Mouse (Mus musculus) intestine, embryonic 15.5 days (tissue): ENCODE data around the gene Mettl8. TPM values are rescaled to one million over a fixed set of nuclear protein-coding genes. Genes with fewer than 3 reads are reported as not detected.

Source experiments
- ATAC-seq: fragments of 200-750 bp; cut with Nextera tagmentation; 2 replicates; pipeline ENCODE4 v1.8.0; 2017; ENCODE audit warnings: moderate TSS enrichment, moderate library complexity
- H3K27ac ChIP-seq: fragments of 300-500 bp; sonication (generic); 2 replicates; pipeline ENCODE4 v1.5.1; 2015; ENCODE audit warnings: mild to moderate bottlenecking, inconsistent platforms
- H3K27me3 ChIP-seq: fragments of 300-500 bp; sonication (generic); replicated peaks from 2 replicates; pipeline ENCODE4 v1.6.1; 2015; ENCODE audit warnings: inconsistent platforms
- H3K36me3 ChIP-seq: fragments of 300-500 bp; sonication (generic); 2 replicates; pipeline ENCODE4 v1.6.1; 2015; ENCODE audit warnings: inconsistent platforms
- H3K4me1 ChIP-seq: fragments of 300-500 bp; sonication (generic); replicated peaks from 2 replicates; pipeline ENCODE4 v1.6.1; 2015; ENCODE audit warnings: inconsistent platforms
- H3K4me2 ChIP-seq: fragments of 300-500 bp; sonication (generic); replicated peaks from 2 replicates; pipeline ENCODE4 v1.6.1; 2015; ENCODE audit warnings: mild to moderate bottlenecking, inconsistent platforms
- H3K4me3 ChIP-seq: fragments of 300-500 bp; sonication (generic); replicated peaks from 2 replicates; pipeline ENCODE4 v1.5.1; 2015; ENCODE audit warnings: inconsistent platforms
- H3K9ac ChIP-seq: fragments of 300-500 bp; sonication (generic); 2 replicates; pipeline ENCODE4 v1.6.1; 2015; ENCODE audit warnings: inconsistent platforms
- H3K9me3 ChIP-seq: fragments of 300-500 bp; sonication (generic); 2 replicates; pipeline ENCODE4 v1.6.1; 2016; ENCODE audit warnings: inconsistent platforms
- WGBS: fragments of 180-500 bp; shearing (Covaris S2); methylation state at CpG from one replicate; pipeline ENCODE4 v1.1.7; 2015; 5-methylcytosine and 5-hydroxymethylcytosine counted together
- polyA plus RNA-seq: library from polyadenylated mRNA; unstranded; fragments of >200 nt; fragmentation: Nextera tagmentation; extraction: Ambion mirVana; gene quantifications from 2 replicates; pipeline ENCODE4 v1.2.1, GENCODE M21; 2015

The Mettl8 gene
- polyA plus RNA-seq, 1 experiment from 2014 or later = 15.1 TPM

GRCm38 (mm10) chr2:70967216-70967615 lies 88.2 kb downstream of the Mettl8 start:
- no peak for ATAC-seq
- H3K4me2 ChIP-seq = no peak overlapping the region
- no peak overlapping the region for H3K4me3 ChIP-seq
- no peak overlapping the region for H3K9ac ChIP-seq
- H3K27me3 ChIP-seq = no peaks in the 10 kb centered on the region
- no peaks in the 10 kb centered on the region for H3K4me1 ChIP-seq
- no peaks in the 10 kb centered on the region for H3K9me3 ChIP-seq
- H3K27ac ChIP-seq = no peak overlapping the region
- H3K36me3 ChIP-seq = no peaks in the 10 kb centered on the region
- WGBS = 95% methylated on average over 1 of the region's 1 CpGs

DNA sequence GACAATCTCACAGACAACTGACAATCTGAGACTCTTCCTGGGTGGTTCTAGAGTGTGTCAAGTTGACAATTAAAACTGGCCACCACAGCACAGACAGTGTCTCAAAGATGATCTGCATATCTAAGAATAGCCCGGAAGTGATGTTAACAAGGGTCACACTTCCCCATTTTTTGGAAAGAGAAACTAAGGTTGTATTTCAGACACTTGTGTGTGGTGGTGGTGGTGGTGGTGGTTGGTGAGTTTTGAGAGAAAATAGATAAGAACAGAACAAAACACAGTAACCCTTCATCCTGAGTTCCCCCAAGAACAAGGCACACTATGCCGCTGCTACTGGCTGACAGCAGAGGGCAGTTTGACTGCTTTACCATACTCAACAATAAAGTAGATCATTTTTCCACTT lies 90.6 kb downstream of the Mettl8 start:
- H3K4me1 ChIP-seq = no peaks in the 10 kb centered on the region
- no peak overlapping the region for H3K4me3 ChIP-seq
- WGBS = 90% methylated on average over 2 of the region's 2 CpGs
- no peak for ATAC-seq
- H3K36me3 ChIP-seq = no peaks in the 10 kb centered on the region
- no peak overlapping the region for H3K4me2 ChIP-seq
- H3K9ac ChIP-seq = no peak overlapping the region
- H3K27me3 ChIP-seq = no peaks in the 10 kb centered on the region
- no peak overlapping the region for H3K27ac ChIP-seq
- H3K9me3 ChIP-seq = no peaks in the 10 kb centered on the region

DNA sequence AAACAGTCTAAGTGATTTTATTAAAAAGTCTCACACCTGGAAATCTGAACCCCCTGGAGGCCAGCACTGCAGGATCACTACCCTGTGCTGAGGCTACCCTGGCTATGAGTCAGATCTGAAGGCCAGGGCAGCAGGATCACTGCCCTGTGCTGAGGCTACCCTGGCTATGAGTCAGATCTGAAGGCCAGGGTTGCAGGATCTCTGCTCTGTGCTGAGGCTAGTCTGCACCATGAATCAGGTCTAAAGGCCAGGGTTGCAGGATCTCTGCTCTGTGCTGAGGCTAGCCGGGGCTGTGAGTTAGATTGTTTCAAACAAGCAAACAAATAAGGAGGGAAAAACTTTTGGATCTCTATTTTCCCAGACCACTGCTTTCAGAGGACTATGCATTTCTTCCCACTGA lies 92.5 kb downstream of the Mettl8 start:
- H3K9ac ChIP-seq = no peak overlapping the region
- H3K27me3 ChIP-seq = no peaks in the 10 kb centered on the region
- ATAC-seq = no peak; the same call in 1 of the 2 replicates
- H3K27ac ChIP-seq = no peak overlapping the region
- WGBS = 90% methylated on average over 1 of the region's 1 CpGs
- no peaks in the 10 kb centered on the region for H3K4me1 ChIP-seq
- H3K4me3 ChIP-seq = no peak overlapping the region
- H3K36me3 ChIP-seq = no peaks in the 10 kb centered on the region
- no peak overlapping the region for H3K4me2 ChIP-seq
- H3K9me3 ChIP-seq = no peaks in the 10 kb centered on the region

GRCm38 (mm10) chr2:70961086-70961941 lies 94.1 kb downstream of the Mettl8 start:
- Histone ChIP-seq H3K27ac (no peak overlapping the region), H3K4me1 (no peaks in the 10 kb centered on the region), H3K9ac (no peak overlapping the region), H3K9me3 (no peaks in the 10 kb centered on the region), H3K4me2 (no peak overlapping the region), H3K36me3 (no peaks in the 10 kb centered on the region), H3K4me3 (no peak overlapping the region), H3K27me3 (no peaks in the 10 kb centered on the region)
- no peak for ATAC-seq
- 77% methylated on average over 6 of the region's 6 CpGs for WGBS

- WGBS = 74% methylated on average over 6 of the region's 6 CpGs
These were observed 95.3 kb downstream of the Mettl8 start for GRCm38 (mm10) chr2:70960090-70960489.

DNA sequence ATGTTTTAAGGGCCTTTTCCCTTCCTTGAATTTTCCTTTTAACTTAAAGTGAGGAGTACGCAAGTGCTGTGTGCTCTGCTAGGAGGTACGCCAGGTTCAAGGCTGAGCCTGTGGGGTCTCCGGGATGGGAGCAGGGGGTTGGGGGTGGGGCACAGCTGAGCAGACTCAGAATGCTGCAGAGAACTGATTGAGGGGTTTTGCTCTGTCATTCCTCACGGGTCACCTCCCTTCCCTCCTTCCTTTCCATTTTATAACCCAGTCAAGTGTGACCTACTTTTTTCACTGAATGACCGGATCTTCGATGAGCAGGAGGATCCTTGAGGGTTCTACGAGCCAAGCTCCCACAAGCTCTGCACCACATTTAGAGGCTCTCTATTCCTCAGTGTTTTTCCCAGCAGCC lies 96.0 kb downstream of the Mettl8 start:
- Histone ChIP-seq H3K9ac (no peak overlapping the region), H3K27me3 (no peaks in the 10 kb centered on the region), H3K27ac (no peak overlapping the region), H3K4me3 (no peak overlapping the region), H3K9me3 (no peaks in the 10 kb centered on the region), H3K4me1 (no peaks in the 10 kb centered on the region), H3K36me3 (no peaks in the 10 kb centered on the region), H3K4me2 (no peak overlapping the region)
- WGBS = 71% methylated on average over 7 of the region's 7 CpGs
- no peak for ATAC-seq

More at GRCm38 (mm10) chr2:70960090-70960489, 95.3 kb downstream of the Mettl8 start:
- Histone ChIP-seq H3K4me3 (no peak overlapping the region), H3K36me3 (no peaks in the 10 kb centered on the region), H3K9me3 (no peaks in the 10 kb centered on the region), H3K4me1 (no peaks in the 10 kb centered on the region), H3K27me3 (no peaks in the 10 kb centered on the region), H3K4me2 (no peak overlapping the region), H3K27ac (no peak overlapping the region), H3K9ac (no peak overlapping the region)
- no peak for ATAC-seq

- no peak overlapping the region for H3K4me3 ChIP-seq
- H3K9me3 ChIP-seq = no peaks in the 10 kb centered on the region
- H3K27me3 ChIP-seq = no peaks in the 10 kb centered on the region
- no peak for ATAC-seq
- H3K4me1 ChIP-seq = no peaks in the 10 kb centered on the region
- no peak overlapping the region for H3K4me2 ChIP-seq
- no peaks in the 10 kb centered on the region for H3K36me3 ChIP-seq
- 86% methylated on average over 7 of the region's 7 CpGs for WGBS
- no peak overlapping the region for H3K27ac ChIP-seq
- no peak overlapping the region for H3K9ac ChIP-seq
These were observed 96.8 kb downstream of the Mettl8 start for GRCm38 (mm10) chr2:70958536-70958935.

DNA sequence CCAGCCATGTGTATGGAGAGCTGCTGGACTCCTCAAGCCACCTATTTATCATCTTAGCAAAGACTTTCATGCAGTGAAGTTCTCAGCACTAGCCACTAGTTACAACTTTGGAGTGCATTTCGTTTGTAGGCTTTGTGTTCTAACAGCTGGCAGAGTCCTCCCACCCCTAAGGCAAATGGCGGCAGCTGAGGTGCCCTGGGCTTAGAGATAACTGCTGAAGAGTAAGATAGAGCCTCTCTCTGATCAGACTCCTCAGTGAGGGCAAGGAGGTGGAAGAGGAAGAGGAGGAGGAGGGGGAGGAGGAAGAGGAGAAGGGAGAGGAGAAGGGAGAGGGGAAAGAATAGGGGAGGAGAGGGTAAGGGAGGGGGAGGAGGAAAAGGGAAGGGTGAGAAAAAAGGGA lies 101.8 kb downstream of the Mettl8 start:
- Histone ChIP-seq H3K4me2 (no peak overlapping the region), H3K27ac (peak overlapping the region; percentile 32; the same call in 1 of the 2 replicates), H3K9ac (no peak overlapping the region), H3K27me3 (no peaks in the 10 kb centered on the region), H3K9me3 (no peaks in the 10 kb centered on the region), H3K4me1 (no peaks in the 10 kb centered on the region), H3K36me3 (no peaks in the 10 kb centered on the region), H3K4me3 (no peak overlapping the region)
- ATAC-seq = peak; percentile 23; the same call in 1 of the 2 replicates
- WGBS = 39% methylated on average over 2 of the region's 2 CpGs

DNA sequence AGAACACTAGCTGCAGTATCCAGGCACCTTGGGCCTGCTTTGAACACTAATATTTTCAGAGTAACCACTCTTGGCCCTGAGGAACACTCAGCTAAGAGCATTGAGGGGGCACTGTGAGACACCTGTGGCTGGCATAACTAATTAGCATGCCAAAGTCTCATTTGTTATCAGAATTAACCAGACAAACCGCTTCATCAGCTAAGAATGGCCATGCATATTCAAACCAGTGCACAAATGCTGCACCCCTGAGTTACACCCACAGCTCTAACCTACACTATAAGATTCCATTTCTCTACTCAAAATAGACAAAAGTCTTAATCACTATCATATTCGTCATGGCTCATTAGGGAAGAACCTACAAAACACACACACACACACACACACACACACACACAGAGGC lies 103.4 kb downstream of the Mettl8 start:
- H3K4me2 ChIP-seq = no peak overlapping the region
- H3K9me3 ChIP-seq = no peaks in the 10 kb centered on the region
- no peak overlapping the region for H3K4me3 ChIP-seq
- H3K27ac ChIP-seq = no peak overlapping the region
- 82% methylated on average over 2 of the region's 2 CpGs for WGBS
- H3K27me3 ChIP-seq = no peaks in the 10 kb centered on the region
- no peaks in the 10 kb centered on the region for H3K36me3 ChIP-seq
- H3K9ac ChIP-seq = no peak overlapping the region
- no peak for ATAC-seq
- no peaks in the 10 kb centered on the region for H3K4me1 ChIP-seq

DNA sequence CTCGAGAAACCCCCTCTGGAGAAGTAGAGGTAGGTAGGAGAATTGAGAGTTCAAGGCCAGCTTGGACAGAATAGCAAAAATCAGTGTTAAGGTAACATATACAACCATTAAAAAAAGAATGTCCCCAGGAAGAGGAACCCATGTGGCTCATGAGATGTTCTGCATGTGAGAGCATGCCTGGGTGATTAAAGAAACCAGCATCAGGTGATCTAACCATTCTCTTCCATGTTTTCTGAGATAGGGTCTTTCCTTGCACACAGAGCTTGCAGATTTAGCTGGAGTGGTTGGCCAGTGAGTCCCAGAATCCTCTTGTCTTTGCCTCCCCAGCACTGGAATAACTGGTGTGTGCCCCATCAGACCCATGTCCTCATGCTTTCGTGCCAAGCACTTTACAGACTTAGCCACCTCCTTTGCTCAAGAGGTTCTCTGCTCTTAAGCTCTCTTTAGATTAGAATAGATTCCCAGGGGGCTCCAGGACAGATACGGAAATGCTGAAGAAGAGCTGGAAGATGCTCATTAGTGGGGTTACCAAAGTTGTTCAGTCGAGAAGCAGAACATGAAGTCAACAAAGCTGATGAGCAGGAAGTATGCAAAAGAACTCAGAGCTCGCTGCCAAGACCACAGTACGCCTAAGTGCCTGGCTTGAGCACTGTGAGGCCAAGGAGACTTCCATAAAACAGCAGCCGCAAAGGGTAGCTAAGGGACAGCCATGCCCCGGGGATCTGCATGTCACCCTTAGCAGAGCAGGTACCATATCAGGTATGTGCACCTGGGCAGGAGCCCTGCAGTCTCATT lies 110.7 kb downstream of the Mettl8 start:
- ATAC-seq = no peak
- Histone ChIP-seq H3K4me2 (no peak overlapping the region), H3K9ac (no peak overlapping the region), H3K4me1 (no peaks in the 10 kb centered on the region), H3K4me3 (no peak overlapping the region), H3K27ac (no peak overlapping the region), H3K9me3 (no peaks in the 10 kb centered on the region), H3K36me3 (no peaks in the 10 kb centered on the region), H3K27me3 (no peaks in the 10 kb centered on the region)
- 82% methylated on average over 8 of the region's 8 CpGs for WGBS

DNA sequence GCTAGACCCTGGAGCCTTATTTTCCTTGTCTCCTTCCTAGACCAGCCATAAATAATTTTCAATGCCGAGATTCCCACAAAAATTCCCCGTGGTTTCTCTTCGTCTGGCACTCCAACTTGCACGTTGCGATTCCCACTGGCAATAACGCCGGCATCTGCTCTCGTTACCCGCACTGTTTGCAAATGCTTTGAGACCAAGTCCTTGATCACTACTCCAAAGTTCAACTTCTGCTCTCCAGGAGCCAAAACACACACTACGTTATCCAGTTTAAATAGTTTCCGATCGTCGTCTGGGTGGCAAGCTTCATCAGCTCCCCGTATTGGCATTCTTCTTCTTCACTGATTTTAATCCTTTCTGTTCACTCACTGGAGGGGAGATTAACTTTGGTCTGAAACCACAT lies 114.6 kb downstream of the Mettl8 start:
- ATAC-seq = no peak
- Histone ChIP-seq H3K36me3 (no peaks in the 10 kb centered on the region), H3K4me2 (no peak overlapping the region), H3K9me3 (no peaks in the 10 kb centered on the region), H3K4me1 (no peaks in the 10 kb centered on the region), H3K4me3 (no peak overlapping the region), H3K27ac (no peak overlapping the region), H3K9ac (no peak overlapping the region), H3K27me3 (no peaks in the 10 kb centered on the region)
- WGBS = 68% methylated on average over 14 of the region's 14 CpGs

DNA sequence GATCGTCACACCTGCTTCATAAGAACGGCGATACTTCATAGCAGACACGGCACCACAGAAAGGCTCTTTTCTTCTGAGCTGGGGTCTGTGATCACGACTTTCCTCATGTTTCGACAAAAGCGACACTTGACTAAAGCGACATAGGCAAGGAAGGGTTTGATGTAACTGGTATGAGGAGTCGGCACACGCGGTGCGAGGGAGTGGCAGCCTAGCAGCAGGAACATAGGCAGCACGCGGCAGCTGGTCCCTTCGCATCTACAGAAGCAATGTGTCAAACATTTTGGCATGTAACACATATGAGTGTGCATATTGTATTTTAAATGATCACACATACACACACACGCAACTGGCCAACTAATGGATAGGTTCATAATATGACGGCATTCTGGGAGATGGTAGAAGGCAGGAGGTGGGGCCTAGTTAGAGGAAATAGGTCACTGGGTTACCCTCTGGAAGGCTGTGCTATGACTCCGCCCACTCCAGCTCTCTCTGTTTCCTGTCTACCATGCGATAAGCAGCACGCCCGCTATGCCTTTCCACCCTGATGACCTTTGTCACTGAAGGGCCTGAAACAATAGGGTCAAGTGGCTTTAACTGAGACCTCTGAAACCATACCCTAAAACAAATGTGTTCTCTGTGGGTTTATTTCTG lies 116.4 kb downstream of the Mettl8 start:
- no peaks in the 10 kb centered on the region for H3K36me3 ChIP-seq
- H3K4me3 ChIP-seq = no peak overlapping the region
- no peak overlapping the region for H3K27ac ChIP-seq
- WGBS = 81% methylated on average over 21 of the region's 21 CpGs
- no peaks in the 10 kb centered on the region for H3K4me1 ChIP-seq
- H3K27me3 ChIP-seq = no peaks in the 10 kb centered on the region
- no peaks in the 10 kb centered on the region for H3K9me3 ChIP-seq
- 0 out of 2 replicates have a peak overlapping the region, but pooled peaks have one; percentile 6 for H3K4me2 ChIP-seq
- H3K9ac ChIP-seq = no peak overlapping the region
- ATAC-seq = no peak
